Mouse (Mus musculus) activated CD4-positive, CD25-positive, alpha-beta regulatory T cell, adult 4 months (primary cell): ENCODE data around the gene Ugt1a2. TPM values are rescaled to one million over a fixed set of nuclear protein-coding genes. Genes with fewer than 3 reads are reported as not detected.

Experiments used
- ATAC-seq: one replicate; pipeline ENCODE4 v1.8.0; 2017
- polyA plus RNA-seq, 2 experiments: library from polyadenylated mRNA; unstranded; fragments of 100-300 nt; shearing (Covaris generic); gene quantifications; one replicate each; pipeline ENCODE4 v1.2.1; 2017

Ugt1a2 gene
- polyA plus RNA-seq, 2 experiments from 2014 or later: not detected

GRCm38 (mm10) chr1:88258881-88259642 lies 58.7 kb downstream of the Ugt1a2 start:
- peak; percentile 14 for ATAC-seq

GRCm38 (mm10) chr1:88259643-88260024 lies 59.2 kb downstream of the Ugt1a2 start:
- ATAC-seq: no peak

GRCm38 (mm10) chr1:88260114-88260513 lies 59.7 kb downstream of the Ugt1a2 start:
- ATAC-seq: no peak

- no peak for ATAC-seq
Measured at GRCm38 (mm10) chr1:88260604-88261377, 60.4 kb downstream of the Ugt1a2 start.

- no peak for ATAC-seq
Measured at GRCm38 (mm10) chr1:88261706-88262105, 61.3 kb downstream of the Ugt1a2 start.

GRCm38 (mm10) chr1:88262255-88262654 lies 61.9 kb downstream of the Ugt1a2 start:
- ATAC-seq: peak; percentile 4

GRCm38 (mm10) chr1:88262961-88263360 lies 62.6 kb downstream of the Ugt1a2 start:
- ATAC-seq: no peak

- ATAC-seq: no peak
Measured at GRCm38 (mm10) chr1:88263778-88264177, 63.4 kb downstream of the Ugt1a2 start.

- ATAC-seq: no peak
Measured at GRCm38 (mm10) chr1:88264237-88264868, 64.0 kb downstream of the Ugt1a2 start.

- ATAC-seq: no peak
Measured at GRCm38 (mm10) chr1:88264869-88265240, 64.5 kb downstream of the Ugt1a2 start.

GRCm38 (mm10) chr1:88266123-88266522 lies 65.7 kb downstream of the Ugt1a2 start:
- no peak for ATAC-seq

- ATAC-seq: peak; percentile 21
Measured at GRCm38 (mm10) chr1:88267489-88267888, 67.1 kb downstream of the Ugt1a2 start.

- ATAC-seq: no peak
Measured at GRCm38 (mm10) chr1:88268070-88268469, 67.7 kb downstream of the Ugt1a2 start.

Other genes starting within 250 kb of the Ugt1a2 start
- gene Usp40, start 192.1 kb upstream of the Ugt1a2 start, polyA plus RNA-seq: 10 to 100 TPM; 17.2 to 20.1 TPM
- gene Ugt1a10, start 145.2 kb upstream of the Ugt1a2 start, polyA plus RNA-seq: not detected
- under 1 TPM in 1 of 2 experiments, not detected in 1; 0.25 TPM for gene Ugt1a9, start 129.8 kb upstream of the Ugt1a2 start, polyA plus RNA-seq
- not detected for gene Ugt1a8, start 112.8 kb upstream of the Ugt1a2 start, polyA plus RNA-seq
- gene Ugt1a7c, start 105.5 kb upstream of the Ugt1a2 start, polyA plus RNA-seq: under 1 TPM; 0.17 to 0.45 TPM
- not detected for gene Ugt1a6b, start 97.3 kb upstream of the Ugt1a2 start, polyA plus RNA-seq
- 1 to 10 TPM in 1 of 2 experiments, under 1 TPM in 1; 0.86 to 1.4 TPM for gene Ugt1a6a, start 65.8 kb upstream of the Ugt1a2 start, polyA plus RNA-seq
- gene Ugt1a5, start 34.6 kb upstream of the Ugt1a2 start, polyA plus RNA-seq: not detected
- under 1 TPM; 0.48 to 0.63 TPM for gene Dnajb3, start 5.2 kb downstream of the Ugt1a2 start, polyA plus RNA-seq
- gene Ugt1a1, start 11.4 kb downstream of the Ugt1a2 start, polyA plus RNA-seq: not detected
- 1 to 10 TPM; 1.4 to 2.5 TPM for gene Mroh2a, start 26.4 kb downstream of the Ugt1a2 start, polyA plus RNA-seq
- gene Hjurp, start 77.0 kb downstream of the Ugt1a2 start, polyA plus RNA-seq: 10 to 100 TPM; 38.2 to 70.5 TPM
- not detected for gene Trpm8, start 77.1 kb downstream of the Ugt1a2 start, polyA plus RNA-seq
- gene Spp2, start 206.4 kb downstream of the Ugt1a2 start, polyA plus RNA-seq: not detected